Mouse (Mus musculus) brain, embryonic 14.5 days (tissue): Measurements from ENCODE around the gene Cxcr1.

ENCODE experiments used
- CTCF ChIP-seq: fragments of 200-500 bp; IDR thresholded peaks from 2 replicates; pipeline ENCODE4 v1.5.1; 2012; ENCODE audit warnings: inconsistent platforms, mild to moderate bottlenecking, moderate library complexity, borderline replicate concordance; ENCODE audit not compliant: insufficient read depth, insufficient read length; ENCODE audit errors: extremely low read depth
- POLR2A ChIP-seq: fragments of 200-500 bp; IDR thresholded peaks from 2 replicates; pipeline ENCODE4 v1.6.1; 2012; ENCODE audit warnings: mild to moderate bottlenecking, inconsistent platforms, borderline replicate concordance; ENCODE audit not compliant: poor library complexity, insufficient read depth, insufficient read length, severe bottlenecking; ENCODE audit errors: extremely low read depth

DNA sequence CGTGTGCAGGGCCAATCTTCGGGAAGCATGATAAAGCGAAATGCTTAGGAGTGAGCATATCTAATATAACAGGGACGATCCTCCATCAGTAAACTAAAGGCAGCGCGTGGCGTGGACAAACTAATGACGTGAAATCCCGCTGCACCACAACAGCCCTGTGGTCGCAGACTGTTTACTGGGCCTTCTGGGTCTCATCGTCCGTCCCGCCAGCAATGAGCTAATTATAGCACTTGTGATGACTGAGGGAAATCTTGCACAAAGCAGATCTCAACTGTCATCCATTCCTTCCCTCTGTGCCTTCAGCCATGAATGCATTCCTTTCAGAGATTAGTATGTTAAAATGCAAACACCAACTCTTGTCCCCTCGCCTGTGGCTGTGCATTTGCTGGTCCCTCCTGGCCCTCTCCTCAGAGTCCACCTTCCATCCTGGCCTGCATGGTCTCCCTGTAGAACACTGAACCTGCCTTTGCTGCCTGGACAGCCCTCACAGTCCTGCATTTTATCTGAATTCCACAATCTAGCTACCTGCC lies 38.0 kb downstream of the Cxcr1 start:
- TF ChIP-seq CTCF (no peak), POLR2A (no peak)
